Mouse (Mus musculus): ENCODE measurements around the gene Wsb1. TPM values are rescaled to one million over a fixed set of nuclear protein-coding genes. Genes with fewer than 3 reads are reported as not detected.

The Wsb1 gene
- total RNA-seq, 2 experiments from 2014 or later, result 54.0 to 84.7 TPM

DNA sequence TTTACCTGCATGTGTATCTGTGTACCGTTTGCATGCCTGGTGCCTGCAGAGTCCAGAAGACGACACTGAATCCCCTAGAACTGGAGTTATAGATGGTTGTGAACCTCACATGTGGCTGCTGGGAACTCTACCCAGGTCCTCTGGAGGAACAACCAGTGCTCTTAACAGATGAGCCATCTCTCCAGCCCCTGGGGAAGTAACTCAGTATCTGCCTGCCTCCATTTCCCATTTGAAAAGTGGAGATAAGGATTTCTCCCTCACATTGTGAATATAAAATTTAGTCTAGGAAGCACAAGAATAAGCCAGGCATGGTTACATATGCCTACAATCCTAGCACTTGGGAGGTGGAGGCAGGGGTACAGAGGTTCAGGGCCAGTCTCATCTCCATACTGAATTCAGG, 64.2 kb downstream of the Wsb1 start:
- DNase-seq (ENCODE audit: low spot score in 2 of 2), result no peak
- intact Hi-C loops (cut with DNase I), result loop anchor here (5.0 kb wide), 1 partner anchor 158 kb away; no protein-coding TSS in a partner anchor

Other genes with a start within 250 kb of the Wsb1 start
- 10 to 100 TPM; 53.4 to 70.5 TPM for gene Ksr1, start 108.3 kb downstream of the Wsb1 start, total RNA-seq (2021)
- under 1 TPM in 1 of 2 experiments, not detected in 1; 0.97 TPM for gene Gm9964, start 42.2 kb upstream of the Wsb1 start, total RNA-seq (2021)
- gene Nf1, start 85.0 kb upstream of the Wsb1 start, total RNA-seq (2021), result 100 to 1,000 TPM; 111 to 130 TPM
- 100 to 1,000 TPM; 113 to 132 TPM for gene Omg, start 249.4 kb upstream of the Wsb1 start, total RNA-seq (2021)